Mouse (Mus musculus) gastrocnemius, adult 2 months (tissue): ENCODE measurements around the gene 1810065E05Rik. TPM values are rescaled to one million over a fixed set of nuclear protein-coding genes. Genes with fewer than 3 reads are reported as not detected.
A peak's percentile ranks its signal among the peaks of the same experiment; 100 is the strongest.

Source experiments
- DNase-seq: peaks from one replicate; pipeline ENCODE4 v3.0.0; 2022
- H3K27ac ChIP-seq: fragments of 200-600 bp; 2 replicates; pipeline ENCODE4 v1.8.1; 2022; ENCODE audit warnings: mild to moderate bottlenecking
- H3K4me3 ChIP-seq: fragments of 200-600 bp; 2 replicates; pipeline ENCODE4 v1.8.1; 2022; ENCODE audit warnings: mild to moderate bottlenecking, moderate library complexity
- CTCF ChIP-seq: fragments of 200-600 bp; IDR thresholded peaks from 2 replicates; pipeline ENCODE4 v1.8.1; 2022; ENCODE audit warnings: antibody characterized with exemption, mild to moderate bottlenecking, moderate library complexity
- intact Hi-C: fragments of 180-260 bp; cut with DNase I; formaldehyde crosslinking; loops from one replicate; pipeline ENCODE4 v1.15.1; 2025
- long read RNA-seq, 2 experiments: library from polyadenylated mRNA; stranded (forward); transcript quantifications; one replicate each; pipeline ENCODE4 v2.0.0; 2021
- total RNA-seq, 2 experiments: library from RNA; stranded (reverse); gene quantifications; 2 replicates each; pipeline ENCODE4 v1.2.3; 2021

1810065E05Rik gene
- not detected for total RNA-seq
- long read RNA-seq, experiment 1, result 0 reads
- long read RNA-seq, experiment 2, result 0 reads

- no peak within 1 kb of the TSS for H3K4me3 ChIP-seq
- intact Hi-C loops, result no loop called here
- H3K27ac ChIP-seq, result no peak within 1 kb of the TSS
- DNase-seq, result no peak
- no peak for TF ChIP-seq CTCF
Measured at GRCm38 (mm10) chr11:58420815-58421214, at the start of gene 1810065E05Rik. Gene 1810065E05Rik (plus strand): TSS chr11:58421111.

- intact Hi-C loops, result no loop called here
- H3K4me3 ChIP-seq, result no peak overlapping the region
- no peak overlapping the region for H3K27ac ChIP-seq
- no peak for TF ChIP-seq CTCF
- DNase-seq, result no peak
Measured at GRCm38 (mm10) chr11:58377273-58377672, 43.6 kb upstream of the 1810065E05Rik start.

GRCm38 (mm10) chr11:58377686-58378085, 43.2 kb upstream of the 1810065E05Rik start:
- no peak overlapping the region for H3K27ac ChIP-seq
- DNase-seq, result no peak
- intact Hi-C loops, result no loop called here
- TF ChIP-seq CTCF, result no peak
- H3K4me3 ChIP-seq, result no peak overlapping the region

- DNase-seq, result no peak
- Histone ChIP-seq H3K27ac (no peak within 1 kb of the TSS), H3K4me3 (no peak within 1 kb of the TSS)
- intact Hi-C loops, result no loop called here
- TF ChIP-seq CTCF, result no peak
Measured at GRCm38 (mm10) chr11:58378763-58379278, 42.1 kb upstream of the 1810065E05Rik start, which contains the start of gene Lypd8. Gene Lypd8 (plus strand): TSS chr11:58379043.

- Histone ChIP-seq H3K4me3 (no peak overlapping the region), H3K27ac (no peak overlapping the region)
- DNase-seq, result no peak
- intact Hi-C loops, result no loop called here
- no peak for TF ChIP-seq CTCF
Measured at GRCm38 (mm10) chr11:58379516-58379915, 41.4 kb upstream of the 1810065E05Rik start.

GRCm38 (mm10) chr11:58382471-58382870, 38.4 kb upstream of the 1810065E05Rik start:
- TF ChIP-seq CTCF, result no peak
- intact Hi-C loops, result no loop called here
- DNase-seq, result no peak
- no peak overlapping the region for H3K4me3 ChIP-seq
- H3K27ac ChIP-seq, result no peak overlapping the region

- no peak for TF ChIP-seq CTCF
- H3K4me3 ChIP-seq, result no peak overlapping the region
Measured at GRCm38 (mm10) chr11:58399985-58400645, 20.8 kb upstream of the 1810065E05Rik start.

GRCm38 (mm10) chr11:58400655-58401054, 20.3 kb upstream of the 1810065E05Rik start:
- no peak for DNase-seq
- TF ChIP-seq CTCF, result no peak
- no peak overlapping the region for H3K4me3 ChIP-seq
- no peak overlapping the region for H3K27ac ChIP-seq
- intact Hi-C loops, result loop anchor here (5.0 kb wide), 3 partner anchors 187 to 237 kb away; no protein-coding TSS in a partner anchor

More at GRCm38 (mm10) chr11:58399985-58400645, 20.8 kb upstream of the 1810065E05Rik start:
- DNase-seq, result no peak
- no peak overlapping the region for H3K27ac ChIP-seq
- intact Hi-C loops, result loop anchor here (5.0 kb wide), 3 partner anchors 187 to 237 kb away; no protein-coding TSS in a partner anchor

GRCm38 (mm10) chr11:58408066-58408465, 12.8 kb upstream of the 1810065E05Rik start:
- no peak overlapping the region for H3K27ac ChIP-seq
- intact Hi-C loops, result no loop called here
- no peak overlapping the region for H3K4me3 ChIP-seq
- TF ChIP-seq CTCF, result no peak
- DNase-seq, result peak; percentile 38

- Histone ChIP-seq H3K4me3 (no peak overlapping the region), H3K27ac (0 out of 2 replicates have a peak overlapping the region, but pooled peaks have one; percentile 31)
- no peak for DNase-seq
- intact Hi-C loops, result no loop called here
- no peak for TF ChIP-seq CTCF
Measured at GRCm38 (mm10) chr11:58418336-58418735, 2.6 kb upstream of the 1810065E05Rik start.

- intact Hi-C loops, result no loop called here
- H3K4me3 ChIP-seq, result no peak within 1 kb of the TSS
- DNase-seq, result no peak
- TF ChIP-seq CTCF, result no peak
- H3K27ac ChIP-seq, result no peak within 1 kb of the TSS
Measured at GRCm38 (mm10) chr11:58432259-58432658, 11.3 kb downstream of the 1810065E05Rik start, which contains the start of gene Gm12253. Gene Gm12253 (plus strand): TSS chr11:58432559.

GRCm38 (mm10) chr11:58437866-58438265, 17.0 kb downstream of the 1810065E05Rik start:
- no peak overlapping the region for H3K4me3 ChIP-seq
- H3K27ac ChIP-seq, result no peak overlapping the region
- no peak for DNase-seq
- no peak for TF ChIP-seq CTCF
- intact Hi-C loops, result no loop called here

- H3K27ac ChIP-seq, result no peak within 1 kb of the TSS
- DNase-seq, result no peak
- intact Hi-C loops, result no loop called here
- TF ChIP-seq CTCF, result no peak
- H3K4me3 ChIP-seq, result no peak within 1 kb of the TSS
Measured at GRCm38 (mm10) chr11:58452759-58453158, 31.8 kb downstream of the 1810065E05Rik start, which contains the start of gene Lypd9. Gene Lypd9 (minus strand): TSS chr11:58452923.
